Mouse (Mus musculus): ENCODE data around the gene Iqch. TPM values are rescaled to one million over a fixed set of nuclear protein-coding genes. Genes with fewer than 3 reads are reported as not detected.

Iqch gene
- polyA plus RNA-seq, 1 experiment from 2014 or later: 0.06 TPM

GRCm38 (mm10) chr9:63609246-63609645, 7.0 kb upstream of the Iqch start:
- no peak for TF ChIP-seq CTCF (IDR thresholded peaks at IDR 0.05)
- TF ChIP-seq EP300 (IDR thresholded peaks at IDR 0.05): no peak

DNA sequence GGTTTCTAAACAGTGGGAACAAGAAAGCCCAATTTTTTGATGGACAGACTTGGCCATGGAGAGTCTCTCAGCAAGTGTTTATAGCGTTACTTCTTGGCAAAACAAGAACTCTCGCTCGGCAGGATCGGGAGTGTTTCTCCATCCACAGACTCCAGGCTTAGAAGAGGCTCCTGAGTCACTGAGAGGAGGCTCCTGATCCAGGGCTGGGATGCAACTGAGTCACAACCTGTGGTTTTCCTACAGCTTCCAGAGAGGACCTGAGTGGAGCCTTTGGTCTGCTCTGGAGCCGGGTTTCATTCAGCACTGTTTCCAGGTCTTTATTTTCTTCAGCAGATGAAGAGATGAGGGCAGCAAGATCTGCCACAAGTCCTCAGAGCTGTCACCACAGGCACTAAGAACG, 5.7 kb upstream of the Iqch start:
- TF ChIP-seq EP300 (IDR thresholded peaks at IDR 0.05) (no peak), CTCF (IDR thresholded peaks at IDR 0.05) (no peak)
- WGBS: 80% methylated on average over 6 of the region's 6 CpGs
- no peak overlapping the region for H3K4me3 ChIP-seq (ENCODE audit: low read depth, low read length)

More at GRCm38 (mm10) chr9:63609246-63609645, 7.0 kb upstream of the Iqch start:
- Histone ChIP-seq H3K9me3 (ENCODE audit: low read length) (no peaks in the 10 kb centered on the region), H3K9ac (replicated peaks; ENCODE audit: low read depth) (no peak overlapping the region), H3K4me1 (ENCODE audit: insufficient read depth, low read depth, low read length) (peaks cover 15% of the 10 kb centered on the region), H3K36me3 (ENCODE audit: insufficient read depth, low read length) (no peaks in the 10 kb centered on the region), H3K4me2 (replicated peaks; ENCODE audit: low read depth, low read length) (no peak overlapping the region), H3K27me3 (replicated peaks; ENCODE audit: insufficient read depth, low read length) (no peaks in the 10 kb centered on the region), H3K4me3 (ENCODE audit: low read depth, low read length) (no peak overlapping the region), H3K27ac (ENCODE audit: low read length) (no peak overlapping the region)
- DNase-seq (ENCODE audit: low spot score): no peak
- 82% methylated on average over 8 of the region's 8 CpGs for WGBS
- ATAC-seq: no peak

GRCm38 (mm10) chr9:63606594-63606993, 4.3 kb upstream of the Iqch start:
- H3K9me3 ChIP-seq (ENCODE audit: low read length): no peaks in the 10 kb centered on the region
- H3K27me3 ChIP-seq (replicated peaks; ENCODE audit: insufficient read depth, low read length): no peaks in the 10 kb centered on the region
- TF ChIP-seq EP300 (IDR thresholded peaks at IDR 0.05): no peak
- peak; percentile 46 for TF ChIP-seq CTCF (IDR thresholded peaks at IDR 0.05)
- DNase-seq (ENCODE audit: low spot score) (no peak), ATAC-seq (no peak)
- H3K4me1 ChIP-seq (ENCODE audit: insufficient read depth, low read depth, low read length): 0 out of 2 replicates have a peak, but pooled peaks cover 8% of the 10 kb centered on the region
- no peak overlapping the region for H3K27ac ChIP-seq (ENCODE audit: low read length)
- no peak overlapping the region for H3K4me2 ChIP-seq (replicated peaks; ENCODE audit: low read depth, low read length)
- WGBS: 64% methylated on average over 2 of the region's 2 CpGs
- no peak overlapping the region for H3K9ac ChIP-seq (replicated peaks; ENCODE audit: low read depth)
- no peaks in the 10 kb centered on the region for H3K36me3 ChIP-seq (ENCODE audit: insufficient read depth, low read length)
- H3K4me3 ChIP-seq (ENCODE audit: low read depth, low read length): no peak overlapping the region

More for the DNA sequence above, 5.7 kb upstream of the Iqch start:
- peaks cover 11% of the 10 kb centered on the region; the same call in 1 of the 2 replicates for H3K4me1 ChIP-seq (ENCODE audit: insufficient read depth, low read depth, low read length)
- no peak for DNase-seq (ENCODE audit: low spot score)
- no peak overlapping the region for H3K9ac ChIP-seq (replicated peaks; ENCODE audit: low read depth)
- no peaks in the 10 kb centered on the region for H3K27me3 ChIP-seq (replicated peaks; ENCODE audit: insufficient read depth, low read length)
- H3K9me3 ChIP-seq (ENCODE audit: low read length): no peaks in the 10 kb centered on the region
- H3K4me2 ChIP-seq (replicated peaks; ENCODE audit: low read depth, low read length): no peak overlapping the region
- no peaks in the 10 kb centered on the region for H3K36me3 ChIP-seq (ENCODE audit: insufficient read depth, low read length)
- ATAC-seq: no peak
- no peak overlapping the region for H3K27ac ChIP-seq (ENCODE audit: low read length)

DNA sequence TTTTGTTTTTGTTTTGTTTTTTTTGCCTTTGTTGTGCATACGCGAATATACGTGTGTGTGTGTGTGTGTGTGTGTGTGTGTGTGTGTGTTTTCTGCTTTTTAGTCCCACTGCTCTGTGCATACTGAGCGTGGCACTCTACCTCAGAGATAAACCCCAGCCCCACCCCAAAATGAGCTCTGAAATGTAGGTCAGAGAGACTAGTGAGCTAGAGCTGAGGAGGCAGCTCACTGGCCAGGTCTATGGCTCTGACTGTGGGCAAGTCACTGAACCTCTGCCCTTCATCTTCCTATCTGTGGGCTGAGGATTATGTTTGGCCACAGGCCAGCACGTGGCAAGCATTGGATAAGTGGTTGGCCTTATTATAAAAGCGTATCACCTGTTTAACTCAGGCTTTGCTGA, 1.6 kb upstream of the Iqch start:
- Histone ChIP-seq H3K9ac (replicated peaks; ENCODE audit: low read depth) (no peak overlapping the region), H3K4me3 (ENCODE audit: low read depth, low read length) (no peak overlapping the region), H3K27ac (ENCODE audit: low read length) (no peak overlapping the region), H3K36me3 (ENCODE audit: insufficient read depth, low read length) (no peaks in the 10 kb centered on the region), H3K27me3 (replicated peaks; ENCODE audit: insufficient read depth, low read length) (no peaks in the 10 kb centered on the region), H3K4me2 (replicated peaks; ENCODE audit: low read depth, low read length) (peak overlapping the region; percentile 77; the same call in 1 of the 2 replicates), H3K4me1 (ENCODE audit: insufficient read depth, low read depth, low read length) (0 out of 2 replicates have a peak, but pooled peaks cover 3% of the 10 kb centered on the region), H3K9me3 (ENCODE audit: low read length) (no peaks in the 10 kb centered on the region)
- no peak for TF ChIP-seq CTCF (IDR thresholded peaks at IDR 0.05)
- no peak for TF ChIP-seq EP300 (IDR thresholded peaks at IDR 0.05)
- 51% methylated on average over 6 of the region's 6 CpGs for WGBS
- ATAC-seq: no peak
- no peak for DNase-seq (ENCODE audit: low spot score)

DNA sequence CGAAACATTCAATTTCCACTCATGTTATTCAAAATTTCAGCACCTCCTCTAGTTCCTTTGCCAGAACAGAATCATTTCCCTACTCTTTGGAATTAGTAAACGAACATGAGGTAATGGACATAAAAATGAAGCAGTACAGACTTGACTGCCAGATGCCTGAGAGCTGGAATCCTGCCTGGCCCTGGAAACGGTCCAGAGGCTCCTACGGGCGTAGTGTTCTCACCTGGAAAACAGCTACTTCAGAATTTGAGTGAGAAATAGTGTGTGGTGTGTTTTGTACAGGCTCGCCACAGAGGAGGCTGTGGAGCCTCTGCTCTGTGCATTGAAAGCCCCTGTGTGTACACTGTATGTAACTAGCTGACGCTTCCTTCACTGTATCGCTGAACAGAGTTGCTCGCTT, 5.6 kb downstream of the Iqch start:
- 39% methylated on average over 9 of the region's 9 CpGs for WGBS
- ATAC-seq (peak; percentile 87), DNase-seq (ENCODE audit: low spot score) (peak; percentile 77)
- Histone ChIP-seq H3K4me2 (replicated peaks; ENCODE audit: low read depth, low read length) (no peak overlapping the region), H3K27ac (ENCODE audit: low read length) (no peak overlapping the region), H3K9ac (replicated peaks; ENCODE audit: low read depth) (no peak overlapping the region), H3K27me3 (replicated peaks; ENCODE audit: insufficient read depth, low read length) (no peaks in the 10 kb centered on the region), H3K36me3 (ENCODE audit: insufficient read depth, low read length) (no peaks in the 10 kb centered on the region), H3K9me3 (ENCODE audit: low read length) (no peaks in the 10 kb centered on the region), H3K4me1 (ENCODE audit: insufficient read depth, low read depth, low read length) (no peaks in the 10 kb centered on the region), H3K4me3 (ENCODE audit: low read depth, low read length) (no peak overlapping the region)
- no peak for TF ChIP-seq EP300 (IDR thresholded peaks at IDR 0.05)
- no peak; the same call in 1 of the 2 replicates for TF ChIP-seq CTCF (IDR thresholded peaks at IDR 0.05)

GRCm38 (mm10) chr9:63595652-63596051, 6.6 kb downstream of the Iqch start:
- ATAC-seq (no peak), DNase-seq (ENCODE audit: low spot score) (no peak)
- H3K27me3 ChIP-seq (replicated peaks; ENCODE audit: insufficient read depth, low read length): no peaks in the 10 kb centered on the region
- H3K4me1 ChIP-seq (ENCODE audit: insufficient read depth, low read depth, low read length): no peaks in the 10 kb centered on the region
- H3K4me2 ChIP-seq (replicated peaks; ENCODE audit: low read depth, low read length): no peak overlapping the region
- no peak overlapping the region for H3K27ac ChIP-seq (ENCODE audit: low read length)
- H3K4me3 ChIP-seq (ENCODE audit: low read depth, low read length): no peak overlapping the region
- 84% methylated on average over 8 of the region's 8 CpGs for WGBS
- H3K36me3 ChIP-seq (ENCODE audit: insufficient read depth, low read length): no peaks in the 10 kb centered on the region
- no peak overlapping the region for H3K9ac ChIP-seq (replicated peaks; ENCODE audit: low read depth)
- no peaks in the 10 kb centered on the region for H3K9me3 ChIP-seq (ENCODE audit: low read length)
- no peak for TF ChIP-seq EP300 (IDR thresholded peaks at IDR 0.05)
- no peak for TF ChIP-seq CTCF (IDR thresholded peaks at IDR 0.05)

- ATAC-seq (no peak), DNase-seq (ENCODE audit: low spot score) (no peak)
- Histone ChIP-seq H3K4me2 (replicated peaks; ENCODE audit: low read depth, low read length) (no peak overlapping the region), H3K9ac (replicated peaks; ENCODE audit: low read depth) (no peak overlapping the region), H3K36me3 (ENCODE audit: insufficient read depth, low read length) (no peaks in the 10 kb centered on the region), H3K4me1 (ENCODE audit: insufficient read depth, low read depth, low read length) (no peaks in the 10 kb centered on the region), H3K4me3 (ENCODE audit: low read depth, low read length) (no peak overlapping the region), H3K27me3 (replicated peaks; ENCODE audit: insufficient read depth, low read length) (no peaks in the 10 kb centered on the region), H3K27ac (ENCODE audit: low read length) (no peak overlapping the region), H3K9me3 (ENCODE audit: low read length) (no peaks in the 10 kb centered on the region)
- WGBS: 92% methylated on average over 1 of the region's 1 CpGs
- no peak for TF ChIP-seq EP300 (IDR thresholded peaks at IDR 0.05)
- no peak for TF ChIP-seq CTCF (IDR thresholded peaks at IDR 0.05)
Observed at GRCm38 (mm10) chr9:63595032-63595431, 7.3 kb downstream of the Iqch start.
